Mouse (Mus musculus): Measurements from ENCODE around the gene Tkt.

DNA sequence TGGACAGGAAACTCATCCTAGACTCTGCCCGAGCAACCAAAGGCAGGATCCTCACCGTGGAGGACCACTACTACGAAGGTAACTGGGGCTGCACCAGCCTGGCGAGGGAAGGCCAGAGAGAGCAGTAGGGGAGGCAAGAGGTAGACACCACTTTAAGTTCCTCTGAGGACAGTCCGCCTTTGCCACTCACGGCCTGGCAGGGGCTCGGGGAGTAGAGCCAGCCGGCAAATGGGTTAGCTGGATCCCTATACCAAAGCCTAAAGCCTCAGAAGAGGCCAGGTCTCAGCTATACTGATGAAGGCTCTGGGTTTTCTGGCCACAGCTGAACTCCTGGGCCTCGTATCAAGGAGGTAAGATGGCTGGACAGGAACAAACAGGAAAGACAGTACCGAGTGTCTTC, 24.1 kb downstream of the Tkt start:
- TF ChIP-seq POLR2A (IDR thresholded peaks at IDR 0.05; ENCODE audit: control insufficient read depth, extremely low read depth, insufficient read depth, low read length, poor library complexity) (no peak), CTCF (IDR thresholded peaks at IDR 0.05; ENCODE audit: borderline replicate concordance, control insufficient read depth, extremely low read depth, insufficient read depth, low read length, poor library complexity) (no peak)

Data from thymus, adult 2 months (tissue).